Mouse (Mus musculus) gastrocnemius, postnatal 36 days (tissue): ENCODE measurements around the gene Ino80b. TPM values are rescaled to one million over a fixed set of nuclear protein-coding genes. Genes with fewer than 3 reads are reported as not detected.
A peak's percentile ranks its signal among the peaks of the same experiment; 100 is the strongest.

Experiments
- DNase-seq, 2 experiments: peaks; one replicate each; pipeline ENCODE4 v3.0.0; 2022
- intact Hi-C: fragments of 180-260 bp; cut with DNase I; formaldehyde crosslinking; loops from one replicate; pipeline ENCODE4 v1.15.1; 2025
- total RNA-seq, 2 experiments: library from RNA; stranded (reverse); gene quantifications; 2 replicates each; pipeline ENCODE4 v1.2.3; 2021

Gene Ino80b
- total RNA-seq, 2 experiments from 2014 or later: 14.3 to 14.5 TPM

- intact Hi-C loops: no loop called here
- DNase-seq: no peak
Measured at GRCm38 (mm10) chr6:83119734-83120051, 5.5 kb downstream of the Ino80b start.

DNA sequence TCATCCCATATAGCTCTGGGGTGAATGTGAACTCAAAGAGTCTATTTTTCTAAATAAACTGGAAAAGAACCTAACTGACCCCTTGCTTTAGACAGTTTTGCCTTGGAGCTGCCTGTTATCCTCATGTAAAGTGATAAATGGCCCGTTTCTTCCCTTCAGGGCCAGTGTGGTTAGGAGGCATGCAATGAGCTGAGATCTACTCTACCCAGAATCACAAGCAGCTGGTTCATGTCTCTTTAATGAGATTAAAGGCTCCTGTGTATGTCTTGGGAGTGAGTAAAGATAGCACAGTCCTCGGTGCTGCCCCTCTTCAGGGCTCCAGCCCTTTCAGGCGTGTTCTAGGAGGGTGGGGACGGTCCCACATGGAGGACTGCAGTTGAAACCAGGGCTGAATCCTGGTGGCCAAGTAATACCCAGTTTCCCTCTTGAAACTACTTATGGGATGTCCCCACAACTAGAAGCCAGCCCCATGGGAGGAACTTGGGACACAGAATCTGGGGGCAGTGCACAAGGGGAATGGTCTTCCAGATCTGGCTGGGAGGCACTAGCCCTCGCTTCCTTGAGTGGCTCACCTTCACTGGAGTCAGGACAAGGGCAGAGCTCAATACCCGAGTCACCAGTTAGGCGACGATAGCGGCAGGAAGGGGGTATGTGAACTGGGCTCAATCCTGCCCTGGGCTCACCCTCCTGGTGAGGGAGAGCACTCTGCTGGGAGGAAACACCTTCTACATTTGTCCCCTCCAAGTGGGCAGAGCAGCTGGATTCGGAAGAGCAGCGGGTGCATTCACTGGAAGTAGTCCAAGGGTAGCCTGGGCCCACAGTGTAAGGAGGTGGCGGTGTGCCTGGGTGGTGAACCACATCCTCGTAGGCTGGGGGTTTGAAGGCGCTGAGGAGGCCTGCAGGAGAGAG lies 6.2 kb downstream of the Ino80b start:
- no peak for DNase-seq
- intact Hi-C loops: no loop called here

DNA sequence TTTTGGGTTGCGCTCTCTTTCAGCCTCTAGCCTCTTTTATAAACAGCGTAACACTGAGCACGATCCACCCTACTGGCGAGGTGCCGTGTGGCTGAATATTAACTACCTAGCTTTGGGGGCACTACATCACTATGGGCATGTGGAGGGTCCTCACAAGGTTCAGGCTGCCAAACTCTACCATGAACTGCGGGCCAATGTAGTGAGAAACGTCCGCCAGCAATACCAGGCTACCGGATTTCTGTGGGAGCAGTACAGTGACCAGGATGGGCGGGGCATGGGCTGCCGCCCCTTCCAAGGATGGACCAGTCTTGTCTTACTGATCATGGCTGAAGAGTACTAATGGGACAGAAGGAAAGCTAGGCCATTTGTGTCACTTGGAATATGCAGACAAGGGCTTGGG lies 6.9 kb downstream of the Ino80b start:
- no peak for DNase-seq
- intact Hi-C loops: no loop called here

DNA sequence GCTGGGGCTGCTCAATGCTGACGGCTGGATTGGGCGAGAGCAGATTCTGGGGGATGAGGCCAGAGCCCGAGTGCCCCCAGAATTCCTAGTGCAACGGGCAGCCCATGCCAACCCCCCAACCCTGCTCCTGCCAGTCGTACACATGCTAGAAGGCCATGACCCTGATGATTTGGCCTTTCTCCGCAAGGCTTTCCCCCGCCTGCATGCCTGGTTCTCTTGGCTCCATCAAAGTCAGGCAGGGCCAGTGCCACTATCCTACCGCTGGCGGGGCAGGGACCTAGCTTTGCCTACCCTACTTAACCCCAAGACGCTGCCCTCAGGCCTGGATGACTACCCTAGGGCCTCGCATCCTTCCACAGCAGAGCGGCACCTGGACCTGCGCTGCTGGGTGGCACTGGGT lies 7.6 kb downstream of the Ino80b start:
- DNase-seq: no peak
- intact Hi-C loops: no loop called here

- DNase-seq: no peak
- intact Hi-C loops: no loop called here
Measured at GRCm38 (mm10) chr6:83117165-83117438, 8.1 kb downstream of the Ino80b start.

DNA sequence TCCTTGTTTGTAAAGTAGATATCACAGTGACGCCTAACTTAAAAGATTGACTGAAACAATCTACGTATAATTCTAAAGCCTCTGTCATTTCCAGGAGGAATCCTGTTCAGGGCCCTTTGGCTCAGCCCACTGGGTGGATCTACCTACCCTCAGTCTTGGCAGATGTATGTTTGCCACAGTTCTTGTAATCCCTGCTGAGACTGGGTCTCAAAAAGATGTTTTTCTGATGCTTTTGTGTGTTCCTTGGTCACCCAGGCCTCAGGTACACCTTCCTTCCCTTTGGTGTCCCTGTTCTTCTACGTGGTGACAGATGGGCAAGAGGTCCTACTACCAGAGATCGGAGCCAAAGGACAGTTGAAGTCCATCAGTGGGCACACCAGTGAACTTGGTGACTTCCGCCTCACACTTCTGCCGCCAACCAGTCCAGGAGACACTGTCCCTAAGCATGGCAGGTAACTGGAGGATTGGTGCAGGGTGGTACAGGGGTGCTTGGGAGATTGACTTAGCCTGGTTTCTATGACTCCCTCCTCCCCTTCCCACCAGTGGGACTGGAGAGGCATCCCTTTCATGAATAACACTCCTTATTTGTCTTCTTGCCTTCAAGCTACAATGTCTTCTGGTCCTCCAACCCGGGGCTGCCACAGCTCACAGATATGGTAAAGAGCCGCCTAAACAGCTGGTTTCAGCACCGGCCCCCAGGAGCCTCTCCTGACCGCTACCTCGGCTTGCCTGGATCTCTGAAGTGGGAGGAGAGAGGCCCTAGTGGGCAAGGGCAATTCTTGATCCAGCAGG lies 8.7 kb downstream of the Ino80b start:
- intact Hi-C loops: no loop called here

GRCm38 (mm10) chr6:83115682-83116372 lies 9.4 kb downstream of the Ino80b start:
- no peak for DNase-seq
- intact Hi-C loops: loop anchor here (2.0 kb wide), 1 partner anchor 45 kb away; no protein-coding TSS in a partner anchor

More for the DNA sequence above, 8.7 kb downstream of the Ino80b start:
- no peak for DNase-seq

DNA sequence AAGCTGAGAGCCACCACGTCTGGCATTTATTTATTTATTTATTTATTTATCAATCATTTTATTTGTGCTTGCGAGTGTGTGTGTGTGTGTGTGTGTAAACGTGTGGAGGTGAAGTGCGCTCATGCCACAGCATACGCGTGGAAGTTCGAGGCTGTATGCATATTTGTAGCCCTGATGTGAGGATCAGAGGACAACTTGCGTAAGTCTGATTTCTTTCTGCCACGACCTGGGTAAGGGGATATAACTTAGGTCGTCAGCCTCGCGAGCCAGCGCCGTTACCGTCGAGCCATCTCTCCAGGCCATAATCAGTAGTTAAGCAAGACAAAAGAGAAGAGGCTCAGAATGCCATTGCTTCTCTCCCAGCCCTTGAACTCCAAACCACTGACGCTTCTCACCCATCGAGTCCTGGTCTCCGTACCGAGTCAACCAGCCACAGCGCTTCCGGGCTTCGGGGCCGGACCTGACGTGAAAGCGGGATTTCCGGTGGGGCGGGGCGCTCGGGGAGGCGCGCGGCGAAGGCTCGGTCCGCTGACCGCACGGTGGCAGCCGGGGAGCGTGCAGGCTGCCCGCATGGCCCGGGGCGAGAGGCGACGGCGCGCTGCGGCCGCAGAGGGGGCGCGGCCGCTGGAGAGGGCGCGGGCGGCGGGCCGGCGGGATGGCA lies 10.1 kb downstream of the Ino80b start, which contains the start of gene Mogs:
Gene Mogs (plus strand): TSS at position 486 of the 661 bp plus-strand sequence.
- intact Hi-C loops: loop anchor here (2.0 kb wide), 1 partner anchor 46 kb away; no protein-coding TSS in a partner anchor
- DNase-seq: peak; percentile 87 to 92

DNA sequence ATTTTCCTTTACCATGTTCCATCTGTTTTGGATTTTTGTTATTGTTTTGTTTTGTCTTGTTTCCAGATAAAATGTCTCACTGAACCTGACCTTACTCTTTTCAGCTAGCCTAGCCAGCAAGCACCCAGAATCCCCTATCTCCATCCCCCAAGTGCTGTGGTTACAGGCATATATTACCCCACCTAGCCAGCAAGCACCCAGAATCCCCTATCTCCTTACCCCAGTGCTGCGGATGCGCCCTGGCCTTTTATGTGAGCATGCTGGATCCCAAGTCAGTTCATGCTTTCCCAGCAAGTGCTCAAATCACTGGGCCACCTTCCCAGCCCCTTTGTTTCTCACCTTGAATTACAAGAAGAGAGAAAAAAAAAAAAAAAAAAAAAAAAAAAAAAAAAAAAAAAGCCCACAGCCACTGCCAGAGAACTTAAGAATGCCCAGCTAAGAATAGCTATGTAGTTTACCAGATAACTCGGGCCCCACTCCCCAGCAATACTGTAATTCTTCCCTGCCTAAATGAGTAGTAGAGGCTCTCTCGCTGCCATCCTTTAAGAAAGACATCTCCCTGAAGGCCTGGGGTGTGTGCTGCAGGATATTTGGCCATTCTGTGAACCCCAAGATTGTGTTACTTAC lies 13.6 kb downstream of the Ino80b start:
- DNase-seq: no peak
- intact Hi-C loops: no loop called here

- intact Hi-C loops: no loop called here
- DNase-seq: peak; percentile 75 to 83
Measured at GRCm38 (mm10) chr6:83108762-83109668, 16.2 kb downstream of the Ino80b start, which contains the start of gene Mrpl53. TSS of gene Mrpl53 (plus strand) at chr6:83109040.

GRCm38 (mm10) chr6:83107566-83108400 lies 17.4 kb downstream of the Ino80b start:
- DNase-seq: peak; percentile 70 to 72
- intact Hi-C loops: no loop called here

GRCm38 (mm10) chr6:83104158-83104557 lies 21.1 kb downstream of the Ino80b start:
- no peak for DNase-seq

GRCm38 (mm10) chr6:83103130-83103650 lies 22.0 kb downstream of the Ino80b start:
- DNase-seq: no peak
- intact Hi-C loops: no loop called here

More at GRCm38 (mm10) chr6:83104158-83104557, 21.1 kb downstream of the Ino80b start:
- intact Hi-C loops: no loop called here

- peak; percentile 38 to 57 for DNase-seq
- intact Hi-C loops: loop anchor here (2.0 kb wide), 1 partner anchor 105 kb away; no protein-coding TSS in a partner anchor
Measured at GRCm38 (mm10) chr6:83101688-83102556, 23.3 kb downstream of the Ino80b start.

GRCm38 (mm10) chr6:83101316-83101687 lies 23.9 kb downstream of the Ino80b start, which contains the start of the genes Ccdc142 and Gm42688:
TSS of gene Ccdc142 (plus strand) at chr6:83101601.
TSS of gene Gm42688 (plus strand) at chr6:83101617.
- peak; percentile 81 to 83 for DNase-seq
- intact Hi-C loops: loop anchor here (2.0 kb wide), 1 partner anchor 105 kb away; no protein-coding TSS in a partner anchor

DNA sequence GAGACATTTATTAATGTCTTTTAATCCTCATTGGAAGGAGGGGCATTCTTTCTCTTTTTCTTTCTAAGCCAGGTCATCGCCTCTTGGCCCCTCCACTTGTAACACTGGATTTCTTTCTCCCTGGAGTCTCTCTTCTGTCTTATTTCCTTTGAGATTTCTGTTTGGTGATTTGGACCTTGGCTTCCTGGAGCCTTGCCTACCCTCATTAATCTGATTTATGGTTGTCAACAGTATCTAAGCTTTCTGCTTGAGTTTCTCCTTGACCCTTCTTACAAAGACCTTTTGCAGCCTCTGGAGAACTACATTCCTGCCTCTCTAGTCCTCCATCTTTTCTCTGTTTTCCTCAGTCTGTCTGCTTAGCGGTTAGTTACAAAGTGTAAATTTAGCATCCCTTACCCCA lies 26.8 kb downstream of the Ino80b start:
- intact Hi-C loops: no loop called here
- DNase-seq: no peak
